Mouse (Mus musculus) neural tube, embryonic 11.5 days (tissue): Measurements from ENCODE around the gene Tns2. TPM values are rescaled to one million over a fixed set of nuclear protein-coding genes. Genes with fewer than 3 reads are reported as not detected.

ENCODE experiments used
- ATAC-seq: fragments of 200-750 bp; cut with Nextera tagmentation; 2 replicates; pipeline ENCODE4 v1.8.0; 2017; ENCODE audit warnings: moderate number of reproducible peaks, mild to moderate bottlenecking, moderate TSS enrichment, moderate library complexity; ENCODE audit not compliant: insufficient read depth, low FRiP score, low TSS enrichment
- DNase-seq: peaks from one replicate; pipeline ENCODE4 v3.0.0-alpha.2; 2015; ENCODE audit warnings: low spot score
- H3K27ac ChIP-seq: fragments of 300-500 bp; sonication (generic); 2 replicates; pipeline ENCODE4 v1.5.1; 2014; ENCODE audit warnings: low read depth, mild to moderate bottlenecking, low read length
- H3K27me3 ChIP-seq: fragments of 300-500 bp; sonication (generic); 2 replicates; pipeline ENCODE4 v1.6.1; 2014; ENCODE audit warnings: mild to moderate bottlenecking, low read length, mixed read lengths; ENCODE audit not compliant: control insufficient read depth, insufficient read depth
- H3K36me3 ChIP-seq: fragments of 300-500 bp; sonication (generic); 2 replicates; pipeline ENCODE4 v1.6.1; 2014; ENCODE audit warnings: mild to moderate bottlenecking, low read length, moderate library complexity, mixed read lengths; ENCODE audit not compliant: control insufficient read depth, insufficient read depth
- H3K4me1 ChIP-seq: fragments of 300-500 bp; sonication (generic); 2 replicates; pipeline ENCODE4 v1.6.1; 2014; ENCODE audit warnings: low read length, mixed read lengths; ENCODE audit not compliant: control insufficient read depth, insufficient read depth
- H3K4me2 ChIP-seq: fragments of 300-500 bp; sonication (generic); 2 replicates; pipeline ENCODE4 v1.6.1; 2014; ENCODE audit warnings: low read depth, mild to moderate bottlenecking, moderate library complexity
- H3K4me3 ChIP-seq: fragments of 300-500 bp; sonication (generic); 2 replicates; pipeline ENCODE4 v1.5.1; 2014; ENCODE audit warnings: low read depth, low read length
- H3K9ac ChIP-seq: fragments of 300-500 bp; sonication (generic); 2 replicates; pipeline ENCODE4 v1.6.1; 2014; ENCODE audit warnings: mild to moderate bottlenecking, low read length
- H3K9me3 ChIP-seq: fragments of 300-500 bp; sonication (generic); 2 replicates; pipeline ENCODE4 v1.6.1; 2016; ENCODE audit warnings: low read length; ENCODE audit not compliant: control insufficient read depth
- WGBS: fragments of 180-500 bp; shearing (Covaris S2); extraction: QIAGEN DNeasy Blood & Tissue Kit; methylation state at CpG from one replicate; pipeline ENCODE4 v1.1.7; 2014; 5-methylcytosine and 5-hydroxymethylcytosine counted together
- polyA plus RNA-seq: library from polyadenylated mRNA; unstranded; fragments of >200 nt; fragmentation: Nextera tagmentation; extraction: Ambion mirVana; gene quantifications from 2 replicates; pipeline ENCODE4 v1.2.1, GENCODE M21; 2014

The Tns2 gene
- polyA plus RNA-seq, 1 experiment from 2014 or later = 11.4 TPM

- ATAC-seq (no peak), DNase-seq (no peak)
- WGBS = 77% methylated on average over 12 of the region's 12 CpGs
- peaks cover 57% of the 10 kb centered on the region for H3K36me3 ChIP-seq
- no peaks in the 10 kb centered on the region for H3K9me3 ChIP-seq
- H3K27me3 ChIP-seq = no peaks in the 10 kb centered on the region
- no peaks in the 10 kb centered on the region for H3K4me1 ChIP-seq
- H3K4me2 ChIP-seq = no peak overlapping the region
- no peak overlapping the region for H3K4me3 ChIP-seq
- no peak overlapping the region for H3K9ac ChIP-seq
- H3K27ac ChIP-seq = no peak overlapping the region
Measured at GRCm38 (mm10) chr15:102089914-102090585, 10.2 kb upstream of the Tns2 start.

GRCm38 (mm10) chr15:102091063-102091679 is 9.0 kb upstream of the Tns2 start:
- ATAC-seq (no peak), DNase-seq (no peak)
- Histone ChIP-seq H3K4me2 (no peak overlapping the region), H3K9me3 (no peaks in the 10 kb centered on the region), H3K9ac (no peak overlapping the region), H3K4me1 (no peaks in the 10 kb centered on the region), H3K36me3 (peaks cover 60% of the 10 kb centered on the region), H3K4me3 (no peak overlapping the region), H3K27ac (no peak overlapping the region), H3K27me3 (no peaks in the 10 kb centered on the region)
- WGBS = 92% methylated on average over 12 of the region's 12 CpGs

- Histone ChIP-seq H3K27ac (no peak overlapping the region), H3K4me3 (no peak overlapping the region), H3K9ac (no peak overlapping the region), H3K4me2 (no peak overlapping the region), H3K9me3 (no peaks in the 10 kb centered on the region), H3K4me1 (no peaks in the 10 kb centered on the region), H3K27me3 (no peaks in the 10 kb centered on the region), H3K36me3 (peaks cover 58% of the 10 kb centered on the region)
- DNase-seq = no peak
- 82% methylated on average over 1 of the region's 1 CpGs for WGBS
- no peak for ATAC-seq
Measured at GRCm38 (mm10) chr15:102091688-102092087, 8.5 kb upstream of the Tns2 start.

GRCm38 (mm10) chr15:102092222-102092621 is 8.0 kb upstream of the Tns2 start:
- Histone ChIP-seq H3K4me2 (no peak overlapping the region), H3K27ac (no peak overlapping the region), H3K4me1 (no peaks in the 10 kb centered on the region), H3K4me3 (no peak overlapping the region), H3K9me3 (no peaks in the 10 kb centered on the region), H3K36me3 (peaks cover 55% of the 10 kb centered on the region), H3K27me3 (no peaks in the 10 kb centered on the region), H3K9ac (no peak overlapping the region)
- ATAC-seq = no peak
- WGBS = 94% methylated on average over 4 of the region's 4 CpGs
- no peak for DNase-seq

GRCm38 (mm10) chr15:102094157-102094556 is 6.1 kb upstream of the Tns2 start:
- Histone ChIP-seq H3K4me2 (no peak overlapping the region), H3K4me3 (no peak overlapping the region), H3K27me3 (0 out of 2 replicates have a peak, but pooled peaks cover 4% of the 10 kb centered on the region), H3K9ac (no peak overlapping the region), H3K27ac (no peak overlapping the region), H3K4me1 (0 out of 2 replicates have a peak, but pooled peaks cover under 1% of the 10 kb centered on the region), H3K36me3 (peaks cover 48% of the 10 kb centered on the region), H3K9me3 (no peaks in the 10 kb centered on the region)
- ATAC-seq (no peak), DNase-seq (no peak)
- 35% methylated on average over 2 of the region's 2 CpGs for WGBS

GRCm38 (mm10) chr15:102094988-102095387 is 5.2 kb upstream of the Tns2 start:
- H3K36me3 ChIP-seq = peaks cover 42% of the 10 kb centered on the region

GRCm38 (mm10) chr15:102097147-102097915 is 2.9 kb upstream of the Tns2 start:
- peaks cover 19% of the 10 kb centered on the region for H3K4me1 ChIP-seq
- H3K4me3 ChIP-seq = no peak overlapping the region
- WGBS = 85% methylated on average over 8 of the region's 8 CpGs
- no peak overlapping the region for H3K9ac ChIP-seq
- H3K27me3 ChIP-seq = 0 out of 2 replicates have a peak, but pooled peaks cover 4% of the 10 kb centered on the region
- H3K4me2 ChIP-seq = no peak overlapping the region
- DNase-seq (no peak), ATAC-seq (no peak)
- H3K27ac ChIP-seq = no peak overlapping the region
- H3K36me3 ChIP-seq = peaks cover 30% of the 10 kb centered on the region
- H3K9me3 ChIP-seq = no peaks in the 10 kb centered on the region

More at GRCm38 (mm10) chr15:102094988-102095387, 5.2 kb upstream of the Tns2 start:
- no peak for ATAC-seq
- H3K4me2 ChIP-seq = no peak overlapping the region
- no peaks in the 10 kb centered on the region for H3K9me3 ChIP-seq
- H3K9ac ChIP-seq = no peak overlapping the region
- no peak overlapping the region for H3K4me3 ChIP-seq
- H3K27ac ChIP-seq = no peak overlapping the region
- DNase-seq = no peak
- H3K27me3 ChIP-seq = 0 out of 2 replicates have a peak, but pooled peaks cover 4% of the 10 kb centered on the region
- peaks cover 9% of the 10 kb centered on the region; the same call in 1 of the 2 replicates for H3K4me1 ChIP-seq
- WGBS = 91% methylated on average over 16 of the region's 16 CpGs

GRCm38 (mm10) chr15:102097991-102098555 is 2.1 kb upstream of the Tns2 start:
- 0 out of 2 replicates have a peak, but pooled peaks cover 4% of the 10 kb centered on the region for H3K27me3 ChIP-seq
- H3K4me3 ChIP-seq = no peak overlapping the region
- DNase-seq = no peak
- no peaks in the 10 kb centered on the region for H3K9me3 ChIP-seq
- no peak overlapping the region for H3K4me2 ChIP-seq
- H3K9ac ChIP-seq = no peak overlapping the region
- H3K36me3 ChIP-seq = peaks cover 22% of the 10 kb centered on the region
- 40% methylated on average over 5 of the region's 5 CpGs for WGBS
- no peak for ATAC-seq
- peaks cover 26% of the 10 kb centered on the region for H3K4me1 ChIP-seq
- no peak overlapping the region for H3K27ac ChIP-seq
